In genomic region chr7:101050724-101051550, GRCm38 (mm10) we compare ENCODE assay signal across 8 mouse cellular contexts. TPM values are rescaled to one million over a fixed set of nuclear protein-coding genes. Genes with fewer than 3 reads are reported as not detected.
DNase-seq lines count a peak whose midpoint lies in the region; ATAC-seq and TF ChIP-seq lines count a peak whose summit lies in the region.

No protein-coding gene starts in this region.

- TF ChIP-seq RAD21 in CH12.LX (IDR thresholded peaks at IDR 0.05; ENCODE audit: low read depth, low read length), result no peak

- 67% methylated on average over 13 of the region's 13 CpGs for WGBS in limb, embryonic 15.5 days
- 81% methylated on average over 13 of the region's 13 CpGs for WGBS in limb, embryonic 10.5 days
- 69% methylated on average over 13 of the region's 13 CpGs for WGBS in intestine, embryonic 16.5 days

- dilution Hi-C loops in CH12.LX (cut with MboI; ENCODE audit: extremely low pct_ligation_motif_present, extremely low pct_unique_long_range_greater_than_20kb, low sequenced_read_pairs), result no loop called here

- TF ChIP-seq EP300 in CH12.LX (IDR thresholded peaks at IDR 0.05; ENCODE audit: low read length), result no peak

- no peak overlapping the region for H3K4me2 ChIP-seq in limb, embryonic 15.5 days
- no peak overlapping the region for H3K4me2 ChIP-seq in CH12.LX (ENCODE audit: insufficient read depth, low read depth, poor library complexity, severe bottlenecking)
- H3K4me2 ChIP-seq in intestine, embryonic 16.5 days (ENCODE audit: low read depth, low read length), result no peak overlapping the region

- in situ Hi-C loops in CH12.LX (cut with MboI; ENCODE audit: low pct_ligation_motif_present, low pct_unique_long_range_greater_than_20kb, low sequenced_read_pairs), result no loop called here

- H3K79me2 ChIP-seq in CH12.LX (replicated peaks; ENCODE audit: control insufficient read depth, extremely low read depth, insufficient read depth, poor library complexity, severe bottlenecking), result no peaks in the 10 kb centered on the region

- no peaks in the 10 kb centered on the region for H3K9me3 ChIP-seq in limb, embryonic 15.5 days
- no peaks in the 10 kb centered on the region for H3K9me3 ChIP-seq in limb, embryonic 10.5 days (replicated peaks)
- H3K9me3 ChIP-seq in CH12.LX (replicated peaks; ENCODE audit: low read length), result peaks cover 5% of the 10 kb centered on the region
- H3K9me3 ChIP-seq in intestine, embryonic 16.5 days (ENCODE audit: control insufficient read depth, low read length), result no peaks in the 10 kb centered on the region

- H3K27ac ChIP-seq in limb, embryonic 15.5 days, result no peak overlapping the region
- no peak overlapping the region for H3K27ac ChIP-seq in limb, embryonic 10.5 days
- H3K27ac ChIP-seq in CH12.LX (ENCODE audit: insufficient read depth, low read depth), result no peak overlapping the region
- no peak overlapping the region for H3K27ac ChIP-seq in intestine, embryonic 16.5 days (ENCODE audit: low read length)

- no peak overlapping the region for H3K4me3 ChIP-seq in limb, embryonic 15.5 days
- H3K4me3 ChIP-seq in limb, embryonic 10.5 days, result no peak overlapping the region
- no peak overlapping the region for H3K4me3 ChIP-seq in CH12.LX (replicated peaks in 1 of 3; ENCODE audit: low read depth in 2 of 3, low read length in 2 of 3, poor library complexity in 1 of 3)
- no peak overlapping the region for H3K4me3 ChIP-seq in intestine, embryonic 16.5 days (ENCODE audit: low read length)

- no peak for DNase-seq in limb, embryonic 10.5 days (ENCODE audit: low spot score)
- DNase-seq in CH12.LX (ENCODE audit: extremely low read depth), result peak; percentile 37
- DNase-seq in adrenal gland, postnatal 36 days, result peak; percentile 41 to 47
- DNase-seq in right cerebral cortex, postnatal 25 days, result no peak
- DNase-seq in layer of hippocampus, adult 8-10 months (ENCODE audit: low spot score in 2 of 2), result no peak
- DNase-seq in embryo, embryonic 10 days (ENCODE audit: low spot score), result no peak

- H3K36me3 ChIP-seq in limb, embryonic 15.5 days, result no peaks in the 10 kb centered on the region
- H3K36me3 ChIP-seq in limb, embryonic 10.5 days, result no peaks in the 10 kb centered on the region
- H3K36me3 ChIP-seq in CH12.LX (replicated peaks in 1 of 2; ENCODE audit: control insufficient read depth in 1 of 2, insufficient read depth in 1 of 2, low read length in 1 of 2), result no peaks in the 10 kb centered on the region
- no peaks in the 10 kb centered on the region for H3K36me3 ChIP-seq in intestine, embryonic 16.5 days (ENCODE audit: control insufficient read depth, insufficient read depth, low read length)

- no peak for TF ChIP-seq CTCF in CH12.LX (conservative IDR thresholded peaks at IDR 0.05 in 1 of 2, IDR thresholded peaks at IDR 0.05 in 1 of 2; ENCODE audit: low read depth in 2 of 2, low read length in 2 of 2)

- H3K9ac ChIP-seq in limb, embryonic 15.5 days, result no peak overlapping the region
- 0 out of 2 replicates have a peak overlapping the region, but pooled peaks have one; percentile 28 for H3K9ac ChIP-seq in CH12.LX (ENCODE audit: insufficient read depth, low read depth)
- H3K9ac ChIP-seq in intestine, embryonic 16.5 days (ENCODE audit: low read depth, low read length), result no peak overlapping the region

- TF ChIP-seq POLR2A in CH12.LX (IDR thresholded peaks at IDR 0.05; ENCODE audit: low read depth, low read length), result no peak

- ATAC-seq in limb, embryonic 15.5 days (ENCODE audit: insufficient number of reproducible peaks, low FRiP score, low TSS enrichment, low read depth), result 0 out of 2 replicates have a peak, but pooled peaks have one; percentile 28
- ATAC-seq in intestine, embryonic 16.5 days, result peak; percentile 49

- no peaks in the 10 kb centered on the region for H3K27me3 ChIP-seq in limb, embryonic 15.5 days
- H3K27me3 ChIP-seq in limb, embryonic 10.5 days (ENCODE audit: low read depth, poor library complexity, severe bottlenecking), result no peaks in the 10 kb centered on the region
- H3K27me3 ChIP-seq in CH12.LX (replicated peaks), result no peaks in the 10 kb centered on the region
- H3K27me3 ChIP-seq in intestine, embryonic 16.5 days (replicated peaks; ENCODE audit: control insufficient read depth, insufficient read depth, low read length), result no peaks in the 10 kb centered on the region

- H3K4me1 ChIP-seq in limb, embryonic 15.5 days, result 0 out of 2 replicates have a peak, but pooled peaks cover 6% of the 10 kb centered on the region
- H3K4me1 ChIP-seq in limb, embryonic 10.5 days, result peaks cover 16% of the 10 kb centered on the region
- H3K4me1 ChIP-seq in CH12.LX (ENCODE audit: control insufficient read depth in 1 of 2, insufficient read depth in 2 of 2), result peaks cover 20 to 51% of the 10 kb centered on the region in 2 experiments
- H3K4me1 ChIP-seq in intestine, embryonic 16.5 days (ENCODE audit: control insufficient read depth, insufficient read depth, low read length), result peaks cover 4% of the 10 kb centered on the region; the same call in 1 of the 2 replicates

TF ChIP-seq in CH12.LX, 34 proteins besides CTCF, POLR2A, EP300 and RAD21:
- TF ChIP-seq ZKSCAN1 (IDR thresholded peaks at IDR 0.05; ENCODE audit: borderline replicate concordance, low read depth, low read length), result peak; percentile 90
- no peak for TF ChIP-seq MAZ (IDR thresholded peaks at IDR 0.05; ENCODE audit: low read depth, low read length)
- TF ChIP-seq MAFK (IDR thresholded peaks at IDR 0.05; ENCODE audit: insufficient replicate concordance, low read length), result no peak
- 0 out of 2 replicates have a peak, but pooled peaks have one; percentile 2 for TF ChIP-seq NELFE (IDR thresholded peaks at IDR 0.05; ENCODE audit: low read depth, low read length)

RNA-seq across cellular contexts. Expression of gene P2ry2, which starts 38.3 kb away (rescaled TPM):
- 3.5 and 3.8 TPM in 2 replicates for polyA plus RNA-seq in limb, embryonic 15.5 days (2015; fragmentation: Nextera tagmentation; extraction: Ambion mirVana)
- polyA plus RNA-seq in limb, embryonic 10.5 days (2016; fragmentation: Nextera tagmentation; extraction: Ambion mirVana), result 0.49 and 0.51 TPM in 2 replicates
- total RNA-seq in CH12.LX (2012; rRNA removed) (1.5 and 1.7 TPM in 2 replicates), CH12.LX (2014; rRNA removed) (0.54 and 0.87 TPM in 2 replicates)
- 1.4 and 1.9 TPM in 2 replicates for polyA plus RNA-seq in CH12.LX (2012; ENCODE audit: insufficient read length, low read depth)
- 1 to 10 TPM; 1.7 to 2.2 TPM for total RNA-seq in adrenal gland, postnatal 36 days (2021)
- 3.1 and 3.3 TPM in 2 replicates for polyA plus RNA-seq in intestine, embryonic 16.5 days (2015; fragmentation: Nextera tagmentation; extraction: Ambion mirVana)
- 1 to 10 TPM in 2 of 4 experiments, under 1 TPM in 2; 0.60 to 4.5 (median 1.9) TPM for total RNA-seq in layer of hippocampus, adult 8-10 months (2022)

RNA-seq across cellular contexts. Expression of gene Fchsd2, which starts 41.7 kb away (rescaled TPM):
- polyA plus RNA-seq in limb, embryonic 15.5 days (2015; fragmentation: Nextera tagmentation; extraction: Ambion mirVana), result 17.4 and 18.4 TPM in 2 replicates
- 16.1 and 21.5 TPM in 2 replicates for polyA plus RNA-seq in limb, embryonic 10.5 days (2016; fragmentation: Nextera tagmentation; extraction: Ambion mirVana)
- total RNA-seq in CH12.LX (2012; rRNA removed) (25.5 and 26.1 TPM in 2 replicates), CH12.LX (2014; rRNA removed) (23.8 and 25.9 TPM in 2 replicates)
- polyA plus RNA-seq in CH12.LX (2012; ENCODE audit: insufficient read length, low read depth), result 37.5 and 38.2 TPM in 2 replicates
- total RNA-seq in adrenal gland, postnatal 36 days (2021), result 10 to 100 TPM; 21.2 to 23.2 TPM
- 19.7 and 23.6 TPM in 2 replicates for polyA plus RNA-seq in intestine, embryonic 16.5 days (2015; fragmentation: Nextera tagmentation; extraction: Ambion mirVana)
- 10 to 100 TPM; 40.1 to 46.5 (median 43.4) TPM for total RNA-seq in layer of hippocampus, adult 8-10 months (2022)

Comparison
In these comparisons a context has a peak if more than half of its experiments do, and no peak if none do; other contexts are left out.
1. DNase-seq: peak in CH12.LX (single experiment) and adrenal gland, postnatal 36 days (2 of 2); none in limb, embryonic 10.5 days (single experiment), right cerebral cortex, postnatal 25 days (single experiment), layer of hippocampus, adult 8-10 months (0 of 2) and embryo, embryonic 10 days (single experiment).